In the genomic region with DNA sequence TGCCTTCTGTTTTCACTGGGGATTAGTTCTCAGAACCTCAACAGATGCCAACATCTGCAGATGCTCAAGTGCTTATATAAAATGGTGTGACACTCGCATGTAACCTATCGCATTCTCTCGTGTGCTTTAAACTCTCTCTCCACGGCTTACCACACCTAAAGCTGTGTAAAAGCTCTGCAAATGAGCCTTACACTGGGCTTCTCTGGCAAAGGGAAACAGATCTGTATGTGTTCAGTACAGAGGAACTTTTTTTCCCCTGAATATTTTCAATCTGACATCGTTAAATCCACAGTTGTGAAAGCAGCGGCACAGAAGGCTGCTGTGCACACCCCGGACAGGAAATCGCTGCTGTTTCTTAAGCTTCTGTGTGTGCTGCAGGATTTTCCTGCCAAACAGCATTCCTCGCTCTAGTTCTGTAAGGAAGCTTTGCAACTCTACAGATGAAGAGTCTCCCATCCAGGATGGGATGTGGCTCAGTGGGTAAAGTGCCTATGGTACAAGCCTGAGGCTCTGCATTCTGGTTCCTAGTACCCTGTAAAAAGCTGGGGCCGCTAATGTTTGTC, we compare ENCODE assay signal across 10 mouse cellular contexts.
DNase-seq lines count a peak whose midpoint lies in the region; ATAC-seq lines count a peak whose summit lies in the region.
"Had no signal": no experiment of that assay in that cellular context is flagged by ENCODE, and none has a peak within 500 bp of the region (broad histone marks: within the 10 kb centered on the region; RNA-seq: fewer than 3 reads in every experiment).

No protein-coding gene starts in this region.

- 46% methylated on average over 10 of the region's 10 CpGs for WGBS in kidney, embryonic 15.5 days
- WGBS in embryonic facial prominence, embryonic 14.5 days = 11% methylated on average over 10 of the region's 10 CpGs

- H3K27me3 ChIP-seq in kidney, embryonic 15.5 days = no peaks in the 10 kb centered on the region
- no peaks in the 10 kb centered on the region for H3K27me3 ChIP-seq in embryonic facial prominence, embryonic 14.5 days (replicated peaks; ENCODE audit: control insufficient read depth, insufficient read depth, low read length)

- H3K9ac ChIP-seq in kidney, embryonic 15.5 days = no peak overlapping the region
- H3K9ac ChIP-seq in embryonic facial prominence, embryonic 14.5 days (ENCODE audit: low read depth, low read length) = no peak overlapping the region

- peaks cover 23% of the 10 kb centered on the region for H3K4me1 ChIP-seq in kidney, embryonic 15.5 days
- peaks cover 44% of the 10 kb centered on the region for H3K4me1 ChIP-seq in embryonic facial prominence, embryonic 14.5 days (ENCODE audit: control insufficient read depth, insufficient read depth, low read length)

- no peak overlapping the region for H3K4me3 ChIP-seq in kidney, embryonic 15.5 days (replicated peaks)
- no peak overlapping the region for H3K4me3 ChIP-seq in embryonic facial prominence, embryonic 14.5 days (ENCODE audit: low read depth, low read length)

- no peaks in the 10 kb centered on the region for H3K9me3 ChIP-seq in kidney, embryonic 15.5 days (replicated peaks)
- H3K9me3 ChIP-seq in embryonic facial prominence, embryonic 14.5 days (ENCODE audit: control insufficient read depth, low read length) = no peaks in the 10 kb centered on the region

- peak overlapping the region; percentile 30; the same call in 1 of the 2 replicates for H3K4me2 ChIP-seq in kidney, embryonic 15.5 days
- H3K4me2 ChIP-seq in embryonic facial prominence, embryonic 14.5 days (ENCODE audit: low read depth, low read length) = peak overlapping the region; percentile 37

- DNase-seq in kidney, adult 9 months = no peak
- peak; percentile 94 for DNase-seq in embryonic facial prominence, embryonic 14.5 days (ENCODE audit: low spot score)
- peak; percentile 16 for DNase-seq in heart, postnatal 4 days
- peak; percentile 10 for DNase-seq in lung, postnatal 36 days
- DNase-seq in thymus, postnatal 36 days = no peak
- DNase-seq in cerebellum, postnatal 36 days = no peak
- DNase-seq in adipocyte (ENCODE audit: low spot score) = no peak
- DNase-seq: cerebellum, adult 11 months had no signal

- no peaks in the 10 kb centered on the region for H3K36me3 ChIP-seq in kidney, embryonic 15.5 days
- no peaks in the 10 kb centered on the region for H3K36me3 ChIP-seq in embryonic facial prominence, embryonic 14.5 days (ENCODE audit: control insufficient read depth, insufficient read depth, low read length)
- H3K36me3 ChIP-seq: G1E had no signal

- ATAC-seq in kidney, embryonic 15.5 days (replicated peaks; ENCODE audit: low FRiP score) = no peak; the same call in 1 of the 2 replicates
- ATAC-seq in embryonic facial prominence, embryonic 14.5 days (ENCODE audit: low read depth) = peak; percentile 53

- peak overlapping the region; percentile 41 for H3K27ac ChIP-seq in kidney, embryonic 15.5 days
- H3K27ac ChIP-seq in embryonic facial prominence, embryonic 14.5 days (replicated peaks; ENCODE audit: low read depth, low read length) = peak overlapping the region; percentile 67

Comparison
In these comparisons a context has a peak if more than half of its experiments do, and no peak if none do; other contexts are left out.
1. DNase-seq: peak in embryonic facial prominence, embryonic 14.5 days (single experiment), heart, postnatal 4 days (single experiment) and lung, postnatal 36 days (single experiment); none in kidney, adult 9 months (single experiment), thymus, postnatal 36 days (0 of 2), cerebellum, postnatal 36 days (0 of 2) and adipocyte (single experiment).